Mouse (Mus musculus) liver, embryonic 14.5 days (tissue): ENCODE data around the gene Atp2b1. TPM values are rescaled to one million over a fixed set of nuclear protein-coding genes. Genes with fewer than 3 reads are reported as not detected.

Source experiments
- ATAC-seq: fragments of 200-750 bp; cut with Nextera tagmentation; 2 replicates; pipeline ENCODE4 v1.8.0; 2017; ENCODE audit warnings: moderate number of reproducible peaks, mild to moderate bottlenecking, moderate library complexity; ENCODE audit not compliant: insufficient read depth
- DNase-seq, 3 experiments: peaks; one replicate each; pipeline ENCODE4 v3.0.0-alpha.2; 2012 to 2013; ENCODE audit warnings: low read depth in 3 of 3, low spot score in 3 of 3
- H3K27ac ChIP-seq: fragments of 300-500 bp; sonication (generic); 2 replicates; pipeline ENCODE4 v1.5.1; 2014; ENCODE audit warnings: moderate library complexity, mild to moderate bottlenecking, control low read depth, inconsistent platforms
- H3K27me3 ChIP-seq: fragments of 300-500 bp; sonication (generic); 2 replicates; pipeline ENCODE4 v1.6.1; 2014; ENCODE audit warnings: mild to moderate bottlenecking, low read length, moderate library complexity; ENCODE audit not compliant: control insufficient read depth, insufficient read depth
- H3K36me3 ChIP-seq: fragments of 300-500 bp; sonication (generic); replicated peaks from 2 replicates; pipeline ENCODE4 v1.6.1; 2014; ENCODE audit warnings: low read depth; ENCODE audit not compliant: control insufficient read depth, insufficient read depth
- H3K4me1 ChIP-seq, 2 experiments: fragments of 200-500 bp in 1 of 2; fragments of 300-500 bp in 1 of 2; sonication (generic) in 1 of 2; replicated peaks; 2 replicates each; pipeline ENCODE4 v1.6.1; 2012 to 2014; ENCODE audit warnings: antibody characterized with exemption in 1 of 2, inconsistent platforms in 1 of 2, low read length in 1 of 2; ENCODE audit not compliant: control insufficient read depth in 2 of 2, insufficient read depth in 2 of 2
- H3K4me2 ChIP-seq: fragments of 300-500 bp; sonication (generic); 2 replicates; pipeline ENCODE4 v1.6.1; 2014; ENCODE audit warnings: low read depth, mild to moderate bottlenecking, control low read depth, moderate library complexity
- H3K4me3 ChIP-seq, 2 experiments: fragments of 200-500 bp in 1 of 2; fragments of 300-500 bp in 1 of 2; sonication (generic) in 1 of 2; 2 replicates each; pipeline ENCODE4 v1.5.1; 2012 to 2014; ENCODE audit warnings: low read depth in 2 of 2, low read length in 2 of 2, mild to moderate bottlenecking in 2 of 2, control low read depth in 1 of 2, inconsistent platforms in 1 of 2, moderate library complexity in 1 of 2; ENCODE audit not compliant: insufficient read depth in 1 of 2
- H3K9ac ChIP-seq: fragments of 300-500 bp; sonication (generic); replicated peaks from 2 replicates; pipeline ENCODE4 v1.6.1; 2014; ENCODE audit warnings: mild to moderate bottlenecking, control low read depth, moderate library complexity
- H3K9me3 ChIP-seq: fragments of 300-500 bp; sonication (generic); 2 replicates; pipeline ENCODE4 v1.6.1; 2016; ENCODE audit warnings: low read length, mixed read lengths; ENCODE audit not compliant: control insufficient read depth
- CTCF ChIP-seq: IDR thresholded peaks from 2 replicates; pipeline ENCODE4 v1.5.1; 2016; ENCODE audit warnings: antibody characterized with exemption, low read depth, control low read depth
- EP300 ChIP-seq: IDR thresholded peaks from 2 replicates; pipeline ENCODE4 v1.6.1; 2016; ENCODE audit warnings: antibody characterized with exemption, low read depth
- WGBS: fragments of 180-500 bp; shearing (Covaris S2); extraction: QIAGEN DNeasy Blood & Tissue Kit; methylation state at CpG from one replicate; pipeline ENCODE4 v1.1.7; 2014; ENCODE audit not compliant: insufficient replicate concordance; 5-methylcytosine and 5-hydroxymethylcytosine counted together
- polyA plus RNA-seq, 2 experiments: library from polyadenylated mRNA; depleted of rRNA in 1 of 2; stranded (reverse) in 1 of 2; unstranded in 1 of 2; fragments of >200 nt; fragmentation: Nextera tagmentation in 1 of 2; extraction: Ambion mirVana in 1 of 2; gene quantifications; 2 replicates each; pipeline versions ENCODE4 v1.2.1 to v1.2.3; 2012 to 2014

The Atp2b1 gene
- polyA plus RNA-seq, 2 experiments: 7.4 to 27.6 TPM

DNA sequence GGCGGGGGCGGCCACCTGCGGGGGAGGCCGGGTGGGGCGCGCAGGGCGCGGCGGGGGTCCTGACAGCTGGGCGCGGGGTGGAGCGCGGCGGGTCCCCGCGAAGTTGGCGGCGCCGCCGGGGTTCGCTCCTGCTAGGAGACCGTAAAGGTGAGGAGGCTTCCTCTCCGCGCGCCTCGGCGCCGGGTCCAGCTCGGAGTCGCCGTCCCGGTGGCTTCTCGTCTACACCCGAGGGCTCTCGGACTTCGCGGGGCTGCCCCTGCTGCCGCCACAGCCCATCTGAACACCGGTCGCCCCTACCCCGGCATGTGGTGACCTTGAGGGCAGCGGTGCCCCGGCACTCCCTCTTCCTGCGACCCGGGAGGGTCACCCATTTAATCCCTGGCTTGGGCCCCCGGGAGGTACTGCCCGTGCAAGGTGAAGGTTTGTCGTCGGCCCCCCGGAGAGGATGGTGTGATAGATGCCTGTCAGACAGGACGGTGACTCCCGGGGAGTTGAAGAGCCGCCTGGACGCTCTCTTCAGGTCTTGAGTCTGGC, 1.3 kb downstream of the Atp2b1 start:
- DNase-seq (no peak), ATAC-seq (peak; percentile 2; the same call in 1 of the 2 replicates)
- Histone ChIP-seq H3K9me3 (no peaks in the 10 kb centered on the region), H3K36me3 (no peaks in the 10 kb centered on the region), H3K9ac (peak overlapping the region; percentile 91), H3K27me3 (no peaks in the 10 kb centered on the region), H3K27ac (peak overlapping the region; percentile 59), H3K4me3 (peak overlapping the region; percentile 62 to 85), H3K4me1 (peaks cover 8 to 12% of the 10 kb centered on the region in 2 experiments), H3K4me2 (peak overlapping the region; percentile 100)
- under 1% methylated on average over 50 of the region's 54 CpGs for WGBS
- TF ChIP-seq EP300 (no peak), CTCF (no peak)

DNA sequence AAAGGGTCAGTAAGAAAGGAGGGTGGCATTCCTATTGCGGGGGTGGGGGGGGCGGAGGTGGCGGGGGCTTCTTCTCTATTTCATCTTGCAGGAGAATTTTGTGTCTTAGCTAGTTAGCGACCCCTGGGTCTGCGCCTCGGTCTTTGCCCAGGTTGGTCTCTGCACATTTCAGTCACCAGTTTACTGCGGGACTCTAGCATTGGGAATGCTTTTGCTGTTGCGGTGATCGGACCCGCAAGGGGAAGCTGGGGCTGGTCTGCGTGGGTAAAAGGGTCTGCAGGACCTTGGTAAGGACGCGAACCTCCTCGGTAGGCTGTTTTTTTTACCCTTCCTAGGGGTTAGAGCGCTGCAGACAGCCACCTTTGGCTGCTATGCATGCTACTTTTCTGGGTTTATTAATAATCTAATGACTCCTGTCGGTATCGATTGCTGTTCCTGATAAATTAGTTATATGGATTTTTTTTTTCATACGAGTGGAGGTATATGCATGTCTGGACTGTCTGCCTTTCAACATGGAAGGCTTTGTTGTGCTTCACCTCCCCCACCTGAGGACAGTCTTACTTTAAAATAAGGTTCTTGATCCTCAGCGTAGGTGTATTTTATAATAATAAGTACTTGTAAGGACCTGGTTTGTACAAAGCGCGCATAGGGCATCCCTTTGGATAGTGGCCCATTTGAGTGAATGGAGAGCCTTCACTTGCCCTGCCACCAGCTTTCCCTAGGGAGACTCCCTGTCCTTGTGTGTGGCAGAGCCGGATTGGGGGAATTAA, 2.0 kb downstream of the Atp2b1 start:
- Histone ChIP-seq H3K36me3 (no peaks in the 10 kb centered on the region), H3K4me2 (peak overlapping the region; percentile 100), H3K27ac (no peak overlapping the region), H3K4me3 (peak overlapping the region; percentile 62 to 85), H3K9ac (peak overlapping the region; percentile 91), H3K27me3 (no peaks in the 10 kb centered on the region), H3K9me3 (no peaks in the 10 kb centered on the region), H3K4me1 (peaks cover 8 to 12% of the 10 kb centered on the region in 2 experiments)
- DNase-seq: no peak
- TF ChIP-seq EP300 (no peak), CTCF (no peak)
- ATAC-seq: no peak
- WGBS: 15% methylated on average over 22 of the region's 22 CpGs

DNA sequence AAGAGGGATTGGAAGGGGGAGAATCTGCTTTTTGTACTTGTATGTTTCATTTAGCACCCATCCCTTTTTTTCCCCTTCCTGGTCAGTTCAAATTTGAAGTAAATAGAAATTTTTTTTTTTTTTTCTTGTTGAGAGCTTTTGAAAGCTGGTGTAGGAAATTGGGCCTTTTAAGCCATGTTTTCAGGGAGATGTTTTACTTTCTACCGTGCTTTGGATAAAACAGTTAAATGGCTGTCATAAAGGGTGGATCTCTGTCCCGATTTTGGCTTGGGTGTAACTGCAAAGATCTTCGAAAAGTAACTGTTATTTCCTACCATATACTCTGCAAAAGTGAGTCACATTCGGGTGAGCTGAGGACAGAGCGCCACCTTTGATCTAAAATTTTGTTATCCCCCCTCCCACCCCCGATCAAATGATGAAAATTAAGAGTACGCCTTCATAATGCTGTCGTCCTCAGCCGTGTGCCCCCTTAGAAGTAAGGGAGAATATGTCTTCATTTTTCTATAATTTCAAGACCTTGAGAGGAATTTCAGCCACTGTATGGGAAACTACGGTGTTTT, 2.7 kb downstream of the Atp2b1 start:
- H3K4me3 ChIP-seq: peak overlapping the region; percentile 62 to 85; a peak in 3 of 4 replicates
- H3K9ac ChIP-seq: peak overlapping the region; percentile 91; the same call in 1 of the 2 replicates
- peak overlapping the region; percentile 100 for H3K4me2 ChIP-seq
- WGBS: 65% methylated on average over 10 of the region's 10 CpGs
- no peak for ATAC-seq
- H3K27me3 ChIP-seq: no peaks in the 10 kb centered on the region
- peaks cover 8 to 12% of the 10 kb centered on the region in 2 experiments for H3K4me1 ChIP-seq
- TF ChIP-seq EP300: no peak
- no peak for TF ChIP-seq CTCF
- H3K27ac ChIP-seq: no peak overlapping the region
- no peak for DNase-seq
- no peaks in the 10 kb centered on the region for H3K9me3 ChIP-seq
- no peaks in the 10 kb centered on the region for H3K36me3 ChIP-seq

GRCm38 (mm10) chr10:98925081-98925480, 10.9 kb downstream of the Atp2b1 start:
- DNase-seq (no peak), ATAC-seq (no peak)
- Histone ChIP-seq H3K27ac (no peak overlapping the region), H3K4me2 (no peak overlapping the region), H3K4me3 (no peak overlapping the region), H3K36me3 (no peaks in the 10 kb centered on the region), H3K9ac (no peak overlapping the region), H3K27me3 (no peaks in the 10 kb centered on the region), H3K4me1 (peaks cover 0 to 4% of the 10 kb centered on the region in 2 experiments; a peak in 3 of 4 replicates), H3K9me3 (no peaks in the 10 kb centered on the region)
- TF ChIP-seq EP300: no peak
- TF ChIP-seq CTCF: no peak
- WGBS: 70% methylated on average over 4 of the region's 4 CpGs

- H3K4me3 ChIP-seq: no peak overlapping the region
- no peaks in the 10 kb centered on the region for H3K27me3 ChIP-seq
- H3K27ac ChIP-seq: no peak overlapping the region
- TF ChIP-seq EP300 (no peak), CTCF (no peak)
- no peaks in the 10 kb centered on the region for H3K36me3 ChIP-seq
- ATAC-seq (peak; percentile 16; the same call in 1 of the 2 replicates), DNase-seq (no peak)
- no peak overlapping the region for H3K4me2 ChIP-seq
- no peak overlapping the region for H3K9ac ChIP-seq
- no peaks in the 10 kb centered on the region for H3K9me3 ChIP-seq
- H3K4me1 ChIP-seq: peaks cover 3 to 5% of the 10 kb centered on the region in 2 experiments; a peak in 3 of 4 replicates
Observed at GRCm38 (mm10) chr10:98926991-98927390, 12.8 kb downstream of the Atp2b1 start.
